Mouse (Mus musculus) forebrain, embryonic 13.5 days (tissue): ENCODE measurements at regions not wholly inside any gene's neighbourhood (a gene's known extent, or its start where the extent isn't known, plus 50 kb on each side); places are given as distances from the start of the nearest gene placed in this dataset.
A peak's percentile ranks its signal among the peaks of the same experiment; 100 is the strongest.

Source experiments
- ATAC-seq: fragments of 200-750 bp; cut with Nextera tagmentation; 2 replicates; pipeline ENCODE4 v1.8.0; 2017
- H3K27ac ChIP-seq: fragments of 300-500 bp; sonication (generic); 2 replicates; pipeline ENCODE4 v1.5.1; 2015; ENCODE audit warnings: inconsistent platforms, mild to moderate bottlenecking, moderate library complexity
- H3K27me3 ChIP-seq: fragments of 300-500 bp; sonication (generic); 2 replicates; pipeline ENCODE4 v1.6.1; 2015; ENCODE audit warnings: mild to moderate bottlenecking, inconsistent platforms
- H3K36me3 ChIP-seq: fragments of 300-500 bp; sonication (generic); 2 replicates; pipeline ENCODE4 v1.6.1; 2015; ENCODE audit warnings: mild to moderate bottlenecking, inconsistent platforms; ENCODE audit not compliant: poor library complexity, severe bottlenecking
- H3K4me1 ChIP-seq: fragments of 300-500 bp; sonication (generic); 2 replicates; pipeline ENCODE4 v1.6.1; 2015; ENCODE audit warnings: inconsistent platforms
- H3K4me2 ChIP-seq: fragments of 300-500 bp; sonication (generic); 2 replicates; pipeline ENCODE4 v1.6.1; 2015; ENCODE audit warnings: inconsistent platforms, mild to moderate bottlenecking, moderate library complexity
- H3K4me3 ChIP-seq: fragments of 300-500 bp; sonication (generic); 2 replicates; pipeline ENCODE4 v1.5.1; 2015; ENCODE audit warnings: mild to moderate bottlenecking, inconsistent platforms
- H3K9ac ChIP-seq: fragments of 300-500 bp; sonication (generic); 2 replicates; pipeline ENCODE4 v1.6.1; 2015; ENCODE audit warnings: mild to moderate bottlenecking, inconsistent platforms
- H3K9me3 ChIP-seq: fragments of 300-500 bp; sonication (generic); replicated peaks from 2 replicates; pipeline ENCODE4 v1.6.1; 2016; ENCODE audit warnings: inconsistent platforms
- WGBS: fragments of 180-500 bp; shearing (Covaris S2); methylation state at CpG from one replicate; pipeline ENCODE4 v1.1.7; 2015; 5-methylcytosine and 5-hydroxymethylcytosine counted together

- no peaks in the 10 kb centered on the region for H3K9me3 ChIP-seq
- no peak overlapping the region for H3K27ac ChIP-seq
- no peaks in the 10 kb centered on the region for H3K4me1 ChIP-seq
- no peak overlapping the region for H3K9ac ChIP-seq
- 69% methylated on average over 4 of the region's 4 CpGs for WGBS
- ATAC-seq: no peak
- H3K4me3 ChIP-seq: no peak overlapping the region
- no peaks in the 10 kb centered on the region for H3K27me3 ChIP-seq
- H3K36me3 ChIP-seq: no peaks in the 10 kb centered on the region
- H3K4me2 ChIP-seq: no peak overlapping the region
Measured at GRCm38 (mm10) chr7:83312172-83312571, 272.6 kb upstream of the Tmc3 start.

- no peaks in the 10 kb centered on the region for H3K27me3 ChIP-seq
- peaks cover 7% of the 10 kb centered on the region for H3K4me1 ChIP-seq
- H3K4me2 ChIP-seq: no peak overlapping the region
- no peak overlapping the region for H3K4me3 ChIP-seq
- peaks cover 4% of the 10 kb centered on the region; the same call in 1 of the 2 replicates for H3K9me3 ChIP-seq
- 7% methylated on average over 5 of the region's 5 CpGs for WGBS
- peak; percentile 77 for ATAC-seq
- H3K9ac ChIP-seq: no peak overlapping the region
- no peaks in the 10 kb centered on the region for H3K36me3 ChIP-seq
- H3K27ac ChIP-seq: peak overlapping the region; percentile 19; the same call in 1 of the 2 replicates
Measured at GRCm38 (mm10) chr7:83329809-83330412, 254.8 kb upstream of the Tmc3 start.

GRCm38 (mm10) chr7:83347103-83347754 lies 237.5 kb upstream of the Tmc3 start:
- no peak overlapping the region for H3K27ac ChIP-seq
- H3K4me1 ChIP-seq: no peaks in the 10 kb centered on the region
- H3K9me3 ChIP-seq: no peaks in the 10 kb centered on the region
- no peak overlapping the region for H3K4me3 ChIP-seq
- 75% methylated on average over 5 of the region's 5 CpGs for WGBS
- H3K9ac ChIP-seq: no peak overlapping the region
- H3K27me3 ChIP-seq: no peaks in the 10 kb centered on the region
- H3K36me3 ChIP-seq: no peaks in the 10 kb centered on the region
- ATAC-seq: no peak
- no peak overlapping the region for H3K4me2 ChIP-seq

GRCm38 (mm10) chr7:83369191-83369590 lies 215.5 kb upstream of the Tmc3 start:
- H3K4me2 ChIP-seq: no peak overlapping the region
- no peaks in the 10 kb centered on the region for H3K4me1 ChIP-seq
- H3K27ac ChIP-seq: no peak overlapping the region
- no peaks in the 10 kb centered on the region for H3K9me3 ChIP-seq
- 86% methylated on average over 3 of the region's 3 CpGs for WGBS
- H3K27me3 ChIP-seq: no peaks in the 10 kb centered on the region
- no peak overlapping the region for H3K9ac ChIP-seq
- H3K4me3 ChIP-seq: no peak overlapping the region
- H3K36me3 ChIP-seq: no peaks in the 10 kb centered on the region
- no peak for ATAC-seq

- WGBS: 83% methylated on average over 6 of the region's 6 CpGs
- Histone ChIP-seq H3K9me3 (no peaks in the 10 kb centered on the region), H3K36me3 (no peaks in the 10 kb centered on the region), H3K4me2 (no peak overlapping the region), H3K27ac (no peak overlapping the region), H3K4me1 (no peaks in the 10 kb centered on the region), H3K9ac (no peak overlapping the region), H3K4me3 (no peak overlapping the region), H3K27me3 (no peaks in the 10 kb centered on the region)
- ATAC-seq: 0 out of 2 replicates have a peak, but pooled peaks have one; percentile 33
Measured at GRCm38 (mm10) chr7:83369605-83370004, 215.1 kb upstream of the Tmc3 start.

GRCm38 (mm10) chr7:83376826-83377225 lies 207.9 kb upstream of the Tmc3 start:
- WGBS: 80% methylated on average over 1 of the region's 1 CpGs
- Histone ChIP-seq H3K9ac (no peak overlapping the region), H3K27me3 (no peaks in the 10 kb centered on the region), H3K4me1 (peaks cover 1% of the 10 kb centered on the region; the same call in 1 of the 2 replicates), H3K4me3 (no peak overlapping the region), H3K9me3 (no peaks in the 10 kb centered on the region), H3K36me3 (no peaks in the 10 kb centered on the region), H3K4me2 (no peak overlapping the region), H3K27ac (no peak overlapping the region)
- no peak for ATAC-seq

- 74% methylated on average over 7 of the region's 7 CpGs for WGBS
- Histone ChIP-seq H3K27me3 (no peaks in the 10 kb centered on the region), H3K4me2 (no peak overlapping the region), H3K27ac (0 out of 2 replicates have a peak overlapping the region, but pooled peaks have one; percentile 7), H3K9ac (no peak overlapping the region), H3K36me3 (no peaks in the 10 kb centered on the region), H3K4me3 (no peak overlapping the region), H3K9me3 (no peaks in the 10 kb centered on the region), H3K4me1 (peaks cover 15% of the 10 kb centered on the region)
- no peak for ATAC-seq
Measured at GRCm38 (mm10) chr7:83381381-83382181, 203.1 kb upstream of the Tmc3 start.

- Histone ChIP-seq H3K4me3 (no peak overlapping the region), H3K27ac (peak overlapping the region; percentile 52), H3K9ac (no peak overlapping the region), H3K36me3 (no peaks in the 10 kb centered on the region), H3K9me3 (no peaks in the 10 kb centered on the region), H3K27me3 (no peaks in the 10 kb centered on the region), H3K4me2 (peak overlapping the region; percentile 44), H3K4me1 (peaks cover 15% of the 10 kb centered on the region)
- 7% methylated on average over 8 of the region's 8 CpGs for WGBS
- ATAC-seq: peak; percentile 95
Measured at GRCm38 (mm10) chr7:83382803-83383363, 201.8 kb upstream of the Tmc3 start.

- WGBS: 89% methylated on average over 5 of the region's 5 CpGs
- Histone ChIP-seq H3K4me1 (0 out of 2 replicates have a peak, but pooled peaks cover 3% of the 10 kb centered on the region), H3K4me2 (no peak overlapping the region), H3K9ac (no peak overlapping the region), H3K36me3 (no peaks in the 10 kb centered on the region), H3K9me3 (no peaks in the 10 kb centered on the region), H3K27ac (no peak overlapping the region), H3K4me3 (no peak overlapping the region), H3K27me3 (no peaks in the 10 kb centered on the region)
- ATAC-seq: no peak
Measured at GRCm38 (mm10) chr7:83391388-83391787, 193.3 kb upstream of the Tmc3 start.

- H3K4me3 ChIP-seq: no peak overlapping the region
- no peaks in the 10 kb centered on the region for H3K9me3 ChIP-seq
- no peaks in the 10 kb centered on the region for H3K27me3 ChIP-seq
- 0 out of 2 replicates have a peak, but pooled peaks cover 3% of the 10 kb centered on the region for H3K4me1 ChIP-seq
- no peak overlapping the region for H3K4me2 ChIP-seq
- WGBS: 99% methylated on average over 2 of the region's 2 CpGs
- no peak for ATAC-seq
- H3K27ac ChIP-seq: no peak overlapping the region
- H3K9ac ChIP-seq: no peak overlapping the region
- H3K36me3 ChIP-seq: no peaks in the 10 kb centered on the region
Measured at GRCm38 (mm10) chr7:83392181-83392580, 192.5 kb upstream of the Tmc3 start.

- H3K36me3 ChIP-seq: no peaks in the 10 kb centered on the region
- H3K4me3 ChIP-seq: no peak overlapping the region
- no peaks in the 10 kb centered on the region for H3K9me3 ChIP-seq
- ATAC-seq: no peak
- H3K4me1 ChIP-seq: 0 out of 2 replicates have a peak, but pooled peaks cover 3% of the 10 kb centered on the region
- no peaks in the 10 kb centered on the region for H3K27me3 ChIP-seq
- no peak overlapping the region for H3K4me2 ChIP-seq
- H3K9ac ChIP-seq: no peak overlapping the region
- no peak overlapping the region for H3K27ac ChIP-seq
Measured at GRCm38 (mm10) chr7:83392625-83393024, 192.1 kb upstream of the Tmc3 start.

GRCm38 (mm10) chr7:83394156-83394555 lies 190.6 kb upstream of the Tmc3 start:
- H3K27me3 ChIP-seq: no peaks in the 10 kb centered on the region
- H3K36me3 ChIP-seq: no peaks in the 10 kb centered on the region
- H3K4me1 ChIP-seq: 0 out of 2 replicates have a peak, but pooled peaks cover 3% of the 10 kb centered on the region
- no peak overlapping the region for H3K27ac ChIP-seq
- no peaks in the 10 kb centered on the region for H3K9me3 ChIP-seq
- no peak overlapping the region for H3K4me2 ChIP-seq
- no peak overlapping the region for H3K9ac ChIP-seq
- 48% methylated on average over 2 of the region's 2 CpGs for WGBS
- no peak overlapping the region for H3K4me3 ChIP-seq
- no peak for ATAC-seq
